Mouse (Mus musculus) lung, embryonic 14.5 days (tissue): ENCODE data around the gene Arhgap6. TPM values are rescaled to one million over a fixed set of nuclear protein-coding genes. Genes with fewer than 3 reads are reported as not detected.

ENCODE experiments used
- ATAC-seq: fragments of 200-750 bp; cut with Nextera tagmentation; 2 replicates; pipeline ENCODE4 v1.8.0; 2017; ENCODE audit warnings: mild to moderate bottlenecking, moderate TSS enrichment, moderate library complexity; ENCODE audit not compliant: insufficient read depth
- DNase-seq: peaks from one replicate; pipeline ENCODE4 v3.0.0-alpha.2; 2015
- H3K27ac ChIP-seq: fragments of 300-500 bp; sonication (generic); 2 replicates; pipeline ENCODE4 v1.5.1; 2014; ENCODE audit warnings: low read depth, mild to moderate bottlenecking, moderate library complexity
- H3K27me3 ChIP-seq: fragments of 300-500 bp; sonication (generic); 2 replicates; pipeline ENCODE4 v1.6.1; 2014; ENCODE audit warnings: low read length, control low read depth; ENCODE audit not compliant: insufficient read depth
- H3K36me3 ChIP-seq: fragments of 300-500 bp; sonication (generic); 2 replicates; pipeline ENCODE4 v1.6.1; 2014; ENCODE audit warnings: control low read depth; ENCODE audit not compliant: insufficient read depth
- H3K4me1 ChIP-seq: fragments of 300-500 bp; sonication (generic); 2 replicates; pipeline ENCODE4 v1.6.1; 2014; ENCODE audit warnings: antibody characterized with exemption, control low read depth; ENCODE audit not compliant: insufficient read depth
- H3K4me2 ChIP-seq: fragments of 300-500 bp; sonication (generic); 2 replicates; pipeline ENCODE4 v1.6.1; 2014; ENCODE audit warnings: mild to moderate bottlenecking
- H3K4me3 ChIP-seq: fragments of 300-500 bp; sonication (generic); 2 replicates; pipeline ENCODE4 v1.5.1; 2014; ENCODE audit warnings: low read depth, low read length
- H3K9ac ChIP-seq: fragments of 300-500 bp; sonication (generic); 2 replicates; pipeline ENCODE4 v1.6.1; 2014
- H3K9me3 ChIP-seq: fragments of 300-500 bp; sonication (generic); 2 replicates; pipeline ENCODE4 v1.6.1; 2016; ENCODE audit warnings: low read depth, low read length, control low read depth
- CTCF ChIP-seq: IDR thresholded peaks from 2 replicates; pipeline ENCODE4 v1.5.1; 2016; ENCODE audit warnings: antibody characterized with exemption, low read depth
- WGBS: fragments of 180-500 bp; shearing (Covaris S2); extraction: QIAGEN DNeasy Blood & Tissue Kit; methylation state at CpG from one replicate; pipeline ENCODE4 v1.1.7; 2014; 5-methylcytosine and 5-hydroxymethylcytosine counted together
- polyA plus RNA-seq: library from polyadenylated mRNA; unstranded; fragments of >200 nt; fragmentation: Nextera tagmentation; extraction: Ambion mirVana; gene quantifications from 2 replicates; pipeline ENCODE4 v1.2.1, GENCODE M21; 2014

The Arhgap6 gene
- 20.5 and 21.7 TPM in 2 replicates for polyA plus RNA-seq

DNA sequence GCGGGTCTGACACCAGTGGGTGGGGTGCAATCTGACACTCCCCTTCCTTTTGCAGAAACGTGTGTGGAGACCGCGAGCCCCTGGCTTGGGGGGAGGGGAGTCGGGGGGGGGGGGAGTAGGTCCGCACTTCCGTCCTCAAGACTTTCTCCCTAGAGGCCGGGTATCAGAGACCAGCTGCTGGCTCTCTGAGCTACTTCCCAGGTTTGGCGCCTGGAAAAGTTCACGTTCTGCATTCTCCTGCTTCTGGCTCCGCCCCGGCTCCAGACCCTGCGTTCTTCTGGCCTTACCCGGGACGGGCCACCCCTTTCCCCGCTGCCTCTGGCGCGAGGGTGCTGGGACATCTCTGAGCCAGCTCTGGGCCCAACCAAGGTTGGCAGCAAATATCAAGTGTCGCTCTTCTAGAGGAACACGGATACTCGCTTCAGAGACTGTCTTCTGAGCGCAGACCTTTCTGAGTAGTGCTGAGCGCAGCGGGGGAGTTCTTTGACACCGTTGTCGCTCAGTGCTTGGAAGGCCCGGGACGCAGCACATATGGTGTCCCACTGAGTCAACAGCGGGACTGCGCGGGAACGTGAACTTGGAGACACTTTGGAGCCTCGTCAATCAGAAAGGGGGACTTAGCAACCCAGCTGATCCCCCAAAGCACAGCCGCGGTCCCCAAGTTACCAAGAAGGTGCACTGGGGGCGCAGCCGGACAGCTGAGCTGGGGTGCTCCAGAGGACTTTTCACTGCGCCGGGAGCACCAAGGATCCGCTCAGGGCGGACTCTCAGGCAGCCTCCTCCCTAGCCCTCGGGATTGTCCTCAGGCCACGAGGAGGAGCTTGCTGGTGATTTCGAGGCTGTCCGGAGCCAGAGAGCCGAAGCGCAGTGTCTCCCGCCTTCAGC lies at the start of gene Arhgap6:
Arhgap6 (plus strand) TSS at position 126 of the 885 bp plus-strand sequence.
- ATAC-seq, result peak; percentile 78
- Histone ChIP-seq H3K9ac (peak within 1 kb of the TSS; percentile 52), H3K27ac (peak within 1 kb of the TSS; percentile 54; the same call in 1 of the 2 replicates), H3K36me3 (no peaks in the 10 kb centered on the region), H3K4me2 (peak within 1 kb of the TSS; percentile 74), H3K4me1 (no peaks in the 10 kb centered on the region), H3K27me3 (peaks cover 23% of the 10 kb centered on the region), H3K9me3 (no peaks in the 10 kb centered on the region), H3K4me3 (peak within 1 kb of the TSS; percentile 50)
- peak; percentile 17 for TF ChIP-seq CTCF
- 11% methylated on average over 45 of the region's 48 CpGs for WGBS
- peak; percentile 73 for DNase-seq

DNA sequence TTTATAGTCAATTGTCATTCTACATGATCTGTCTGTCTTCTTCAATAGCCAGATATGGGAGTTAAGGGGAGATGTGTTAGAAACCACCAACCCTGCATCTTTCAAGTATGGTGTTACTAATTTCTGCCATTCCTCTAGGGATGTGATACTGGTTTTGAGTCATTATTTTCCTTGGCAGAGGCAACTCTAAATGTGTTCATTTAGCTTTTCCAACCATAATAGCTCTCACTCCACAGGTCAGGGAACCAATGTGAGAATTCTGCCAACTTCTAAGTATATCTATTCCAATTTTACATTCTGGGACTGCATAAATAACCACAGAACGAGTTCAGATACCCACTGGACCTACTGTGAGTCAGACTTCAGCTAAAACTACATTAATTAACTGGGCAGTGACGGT lies 47.9 kb upstream of the Arhgap6 start:
- H3K27me3 ChIP-seq, result no peaks in the 10 kb centered on the region
- no peak for ATAC-seq
- no peaks in the 10 kb centered on the region for H3K4me1 ChIP-seq
- no peak overlapping the region for H3K4me2 ChIP-seq
- 50% methylated on average over 2 of the region's 2 CpGs for WGBS
- DNase-seq, result no peak
- TF ChIP-seq CTCF, result no peak
- no peaks in the 10 kb centered on the region for H3K36me3 ChIP-seq
- H3K4me3 ChIP-seq, result no peak overlapping the region
- no peak overlapping the region for H3K9ac ChIP-seq
- H3K27ac ChIP-seq, result no peak overlapping the region
- H3K9me3 ChIP-seq, result no peaks in the 10 kb centered on the region

DNA sequence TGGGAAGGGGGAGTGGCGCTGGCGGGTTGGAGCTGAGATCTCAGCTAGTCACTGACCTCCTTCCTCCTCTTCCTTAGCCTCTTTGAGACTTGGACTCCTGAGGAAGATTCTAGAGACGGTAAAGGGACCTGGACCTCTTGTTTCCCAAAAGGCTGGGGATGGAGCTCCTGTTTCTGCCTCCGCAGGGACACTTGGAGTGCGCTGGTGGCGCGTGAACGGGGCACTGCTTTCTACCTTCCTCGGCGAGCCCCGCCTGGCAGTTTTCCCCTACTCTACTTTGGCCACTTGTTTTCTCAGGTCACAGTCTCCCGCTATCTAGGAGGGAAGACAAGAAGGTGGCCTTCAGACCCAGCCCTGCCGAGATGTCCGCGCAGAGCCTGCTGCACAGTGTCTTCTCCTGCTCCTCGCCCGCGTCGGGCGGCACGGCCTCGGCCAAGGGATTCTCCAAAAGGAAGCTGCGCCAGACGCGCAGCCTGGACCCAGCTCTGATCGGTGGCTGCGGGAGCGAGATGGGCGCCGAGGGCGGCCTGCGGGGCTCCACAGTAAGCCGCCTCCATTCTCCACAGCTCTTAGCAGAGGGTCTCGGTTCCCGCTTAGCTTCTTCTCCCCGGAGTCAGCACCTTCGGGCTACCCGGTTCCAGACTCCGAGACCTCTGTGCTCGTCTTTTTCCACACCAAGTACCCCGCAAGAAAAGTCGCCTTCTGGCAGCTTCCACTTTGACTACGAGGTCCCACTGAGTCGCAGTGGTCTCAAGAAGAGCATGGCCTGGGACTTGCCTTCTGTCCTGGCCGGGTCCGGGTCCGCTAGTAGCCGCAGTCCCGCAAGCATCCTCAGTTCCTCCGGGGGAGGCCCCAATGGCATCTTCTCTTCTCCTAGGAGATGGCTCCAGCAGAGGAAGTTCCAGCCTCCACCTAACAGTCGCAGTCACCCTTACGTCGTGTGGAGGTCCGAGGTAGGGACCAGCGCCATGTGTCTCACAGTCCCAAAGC lies 1.3 kb downstream of the Arhgap6 start:
- H3K9me3 ChIP-seq, result no peaks in the 10 kb centered on the region
- H3K4me3 ChIP-seq, result peak overlapping the region; percentile 50
- ATAC-seq, result peak; percentile 35; the same call in 1 of the 2 replicates
- H3K27me3 ChIP-seq, result peaks cover 23% of the 10 kb centered on the region
- H3K27ac ChIP-seq, result no peak overlapping the region
- no peaks in the 10 kb centered on the region for H3K4me1 ChIP-seq
- H3K4me2 ChIP-seq, result peak overlapping the region; percentile 74
- peak overlapping the region; percentile 52 for H3K9ac ChIP-seq
- no peaks in the 10 kb centered on the region for H3K36me3 ChIP-seq
- DNase-seq, result peak; percentile 37
- TF ChIP-seq CTCF, result 0 out of 2 replicates have a peak, but pooled peaks have one; percentile 0
- whole genome bisulfite sequencing, result 12% methylated on average over 46 of the region's 55 CpGs

DNA sequence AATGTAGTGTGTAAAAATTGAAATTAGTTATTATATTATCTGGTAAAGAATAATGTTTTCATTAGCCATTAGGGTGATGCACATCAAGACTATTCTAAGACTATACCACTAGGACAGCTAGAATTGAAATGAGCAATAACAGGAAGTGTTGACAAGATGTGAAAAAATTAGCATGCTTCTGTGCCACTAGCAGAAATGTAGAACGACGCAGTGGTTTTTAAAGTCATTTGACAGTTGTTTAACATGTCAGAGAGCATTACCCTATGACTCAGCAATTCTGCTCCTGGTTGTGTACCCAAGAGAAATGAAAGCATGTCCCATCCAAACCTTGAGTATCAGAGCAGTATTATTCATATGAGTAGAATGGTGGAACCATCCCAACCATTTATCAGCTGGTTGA lies 9.8 kb downstream of the Arhgap6 start:
- no peak for DNase-seq
- no peaks in the 10 kb centered on the region for H3K9me3 ChIP-seq
- ATAC-seq, result no peak
- no peak for TF ChIP-seq CTCF
- WGBS, result 78% methylated on average over 2 of the region's 2 CpGs
- no peak overlapping the region for H3K4me2 ChIP-seq
- H3K27me3 ChIP-seq, result no peaks in the 10 kb centered on the region
- no peak overlapping the region for H3K27ac ChIP-seq
- no peaks in the 10 kb centered on the region for H3K36me3 ChIP-seq
- no peak overlapping the region for H3K4me3 ChIP-seq
- H3K9ac ChIP-seq, result no peak overlapping the region
- H3K4me1 ChIP-seq, result no peaks in the 10 kb centered on the region

GRCm38 (mm10) chrX:168810513-168811265 lies 15.8 kb downstream of the Arhgap6 start:
- no peak overlapping the region for H3K4me3 ChIP-seq
- H3K4me2 ChIP-seq, result no peak overlapping the region
- ATAC-seq (no peak), DNase-seq (no peak)
- 0 out of 2 replicates have a peak, but pooled peaks cover 3% of the 10 kb centered on the region for H3K27me3 ChIP-seq
- no peak overlapping the region for H3K27ac ChIP-seq
- no peak overlapping the region for H3K9ac ChIP-seq
- H3K9me3 ChIP-seq, result no peaks in the 10 kb centered on the region
- no peak for TF ChIP-seq CTCF
- no peaks in the 10 kb centered on the region for H3K4me1 ChIP-seq
- 70% methylated on average over 3 of the region's 3 CpGs for WGBS
- H3K36me3 ChIP-seq, result no peaks in the 10 kb centered on the region

DNA sequence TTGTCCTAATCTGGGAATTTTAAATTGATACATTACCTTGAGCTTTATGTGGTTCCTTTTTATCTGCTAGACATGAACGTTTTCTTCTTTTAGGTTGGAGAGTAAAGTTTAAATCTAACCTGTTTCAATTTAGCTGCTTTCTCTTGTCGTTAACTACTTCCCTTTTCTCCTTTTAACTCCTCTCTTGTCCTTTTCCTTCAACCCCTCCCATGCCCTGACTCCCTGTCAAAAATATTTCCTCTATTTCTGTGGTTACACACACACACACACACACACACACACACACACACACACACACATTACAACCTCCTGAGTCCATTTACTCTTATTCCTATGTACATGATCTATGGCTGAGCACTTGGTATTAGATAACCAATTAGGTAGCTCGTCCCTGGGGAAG lies 24.0 kb downstream of the Arhgap6 start:
- Histone ChIP-seq H3K27me3 (0 out of 2 replicates have a peak, but pooled peaks cover 3% of the 10 kb centered on the region), H3K9ac (no peak overlapping the region), H3K4me3 (no peak overlapping the region), H3K36me3 (no peaks in the 10 kb centered on the region), H3K9me3 (no peaks in the 10 kb centered on the region), H3K27ac (no peak overlapping the region), H3K4me1 (no peaks in the 10 kb centered on the region), H3K4me2 (no peak overlapping the region)
- no peak for DNase-seq
- 67% methylated on average over 3 of the region's 3 CpGs for WGBS
- no peak for TF ChIP-seq CTCF
- no peak for ATAC-seq
